Mouse (Mus musculus): Measurements from ENCODE around the gene Slc25a34. TPM values are rescaled to one million over a fixed set of nuclear protein-coding genes. Genes with fewer than 3 reads are reported as not detected.

Gene Slc25a34
- polyA plus RNA-seq (2017; shearing (Covaris generic)) = not detected

DNA sequence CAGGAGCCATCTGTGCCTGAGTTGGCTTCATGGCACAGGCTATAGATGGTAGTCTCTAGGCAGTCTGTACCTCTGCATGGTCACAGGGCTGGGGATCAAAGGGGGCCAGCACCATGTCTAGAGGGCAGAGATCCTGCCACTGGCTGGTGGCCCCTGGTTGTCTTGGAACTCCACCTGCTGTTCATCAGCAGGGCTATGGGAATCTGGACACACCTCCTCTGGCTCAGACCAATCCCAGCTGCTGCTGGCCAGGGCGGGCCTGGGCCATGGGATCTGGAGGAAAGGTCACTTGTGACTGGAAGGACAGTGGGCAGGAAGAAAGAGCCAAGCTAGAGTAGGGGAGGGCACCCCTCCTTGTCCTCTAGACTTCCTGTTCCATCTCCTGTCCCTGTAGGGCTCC, at the start of gene Slc25a34:
Slc25a34 (minus strand) TSS at position 156 of the 400 bp plus-strand sequence.

GRCm38 (mm10) chr4:141664799-141665198, 41.2 kb upstream of the Slc25a34 start, which contains the start of gene Plekhm2:
TSS of gene Plekhm2 (minus strand) at chr4:141664899.

GRCm38 (mm10) chr4:141618565-141619243, 4.9 kb downstream of the Slc25a34 start, which contains the start of gene Tmem82:
TSS of gene Tmem82 (minus strand) at chr4:141618633.

DNA sequence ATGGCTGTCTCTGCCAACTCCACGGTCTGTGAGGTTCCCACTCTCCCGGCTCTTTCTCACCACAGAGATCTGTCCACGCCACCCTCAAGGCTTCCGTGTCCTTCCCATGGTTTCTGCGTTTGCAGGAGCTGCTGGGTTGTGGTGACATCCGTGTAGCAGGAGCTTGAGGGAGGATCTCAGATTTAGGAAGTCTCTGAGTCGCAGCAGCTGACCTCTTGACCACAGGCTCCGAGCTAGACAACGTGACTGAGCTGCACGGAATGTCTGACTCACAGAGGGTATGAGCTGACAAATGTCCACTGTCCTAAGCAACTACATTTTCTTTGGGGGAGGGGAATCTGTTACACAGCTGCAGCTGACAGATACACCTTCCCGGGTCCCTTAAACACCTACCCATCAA, 17.8 kb downstream of the Slc25a34 start, which contains the start of gene Fblim1:
Fblim1 (minus strand) TSS at position 236 of the 400 bp plus-strand sequence.

Other genes with a start within 250 kb of the Slc25a34 start
- not detected for gene Clcnka, start 225.1 kb downstream of the Slc25a34 start, polyA plus RNA-seq (2017; shearing (Covaris generic))
- 0.30 TPM for gene Clcnkb, start 207.8 kb downstream of the Slc25a34 start, polyA plus RNA-seq (2017; shearing (Covaris generic))
- not detected for gene Hspb7, start 203.0 kb downstream of the Slc25a34 start, polyA plus RNA-seq (2017; shearing (Covaris generic))
- not detected for gene Srarp, start 187.7 kb downstream of the Slc25a34 start, polyA plus RNA-seq (2017; shearing (Covaris generic))
- gene Zbtb17, start 179.2 kb downstream of the Slc25a34 start, polyA plus RNA-seq (2017; shearing (Covaris generic)) = 36.6 TPM
- 40.6 TPM for gene Spen, start 85.2 kb downstream of the Slc25a34 start, polyA plus RNA-seq (2017; shearing (Covaris generic))
- 0.19 TPM for gene Fblim1, start 17.7 kb downstream of the Slc25a34 start, polyA plus RNA-seq (2017; shearing (Covaris generic))
- gene Tmem82, start 5.2 kb downstream of the Slc25a34 start, polyA plus RNA-seq (2017; shearing (Covaris generic)) = 0.12 TPM
- gene Plekhm2, start 41.1 kb upstream of the Slc25a34 start, polyA plus RNA-seq (2017; shearing (Covaris generic)) = 11.3 TPM
- not detected for gene Rsc1a1, start 61.8 kb upstream of the Slc25a34 start, polyA plus RNA-seq (2017; shearing (Covaris generic))
- 25.9 TPM for gene Ddi2, start 99.6 kb upstream of the Slc25a34 start, polyA plus RNA-seq (2017; shearing (Covaris generic))
- gene Agmat, start 122.9 kb upstream of the Slc25a34 start, polyA plus RNA-seq (2017; shearing (Covaris generic)) = not detected
- gene Dnajc16, start 167.1 kb upstream of the Slc25a34 start, polyA plus RNA-seq (2017; shearing (Covaris generic)) = 4.5 TPM
- gene Casp9, start 169.8 kb upstream of the Slc25a34 start, polyA plus RNA-seq (2017; shearing (Covaris generic)) = 18.5 TPM
- gene Cela2a, start 202.3 kb upstream of the Slc25a34 start, polyA plus RNA-seq (2017; shearing (Covaris generic)) = 0.47 TPM
- gene Ctrc, start 222.5 kb upstream of the Slc25a34 start, polyA plus RNA-seq (2017; shearing (Covaris generic)) = not detected

Data from CD4-positive, CD25-positive, alpha-beta regulatory T cell (primary cell).